Mouse (Mus musculus): ENCODE data around the gene Map4k1.

- TF ChIP-seq POLR2A (IDR thresholded peaks at IDR 0.05; ENCODE audit: borderline replicate concordance, extremely low read depth, low read depth, low read length) (no peak), CTCF (IDR thresholded peaks at IDR 0.05; ENCODE audit: insufficient read depth, low read length) (no peak)
These were observed 4.3 kb upstream of the Map4k1 start for GRCm38 (mm10) chr7:28977556-28977955.
